Mouse (Mus musculus): ENCODE measurements around the gene Prkce. TPM values are rescaled to one million over a fixed set of nuclear protein-coding genes. Genes with fewer than 3 reads are reported as not detected.

Prkce gene
- total and polyA plus RNA-seq, 2 experiments from 2014 or later: 8.1 to 12.6 TPM

- no peak for ATAC-seq (ENCODE audit: insufficient read depth, low read depth)
- H3K27ac ChIP-seq (ENCODE audit: low read depth): peak overlapping the region; percentile 61
- WGBS: 42% methylated on average over 1 of the region's 1 CpGs
- no peak overlapping the region for H3K4me3 ChIP-seq (ENCODE audit: low read depth, low read length)
- DNase-seq (ENCODE audit: low spot score): no peak
- peaks cover 57% of the 10 kb centered on the region for H3K4me1 ChIP-seq (ENCODE audit: control insufficient read depth, insufficient read depth)
- H3K27me3 ChIP-seq (ENCODE audit: control insufficient read depth, insufficient read depth, low read length): no peaks in the 10 kb centered on the region
- H3K9ac ChIP-seq (replicated peaks; ENCODE audit: low read depth, low read length): no peak overlapping the region
- no peak overlapping the region for H3K4me2 ChIP-seq (ENCODE audit: low read depth, low read length)
- H3K36me3 ChIP-seq (replicated peaks; ENCODE audit: control insufficient read depth, insufficient read depth, low read length): no peaks in the 10 kb centered on the region
- no peaks in the 10 kb centered on the region for H3K9me3 ChIP-seq (replicated peaks; ENCODE audit: control insufficient read depth, low read length)
- TF ChIP-seq CTCF (IDR thresholded peaks at IDR 0.05; ENCODE audit: low read depth) (no peak), EP300 (IDR thresholded peaks at IDR 0.05; ENCODE audit: low read depth) (no peak)
These were observed 268.0 kb downstream of the Prkce start for GRCm38 (mm10) chr17:86435570-86435969.

GRCm38 (mm10) chr17:86435984-86436383 lies 268.4 kb downstream of the Prkce start:
- 100% methylated on average over 2 of the region's 2 CpGs for WGBS
- H3K4me1 ChIP-seq (ENCODE audit: control insufficient read depth, insufficient read depth): peaks cover 57% of the 10 kb centered on the region
- no peak overlapping the region for H3K4me2 ChIP-seq (ENCODE audit: low read depth, low read length)
- ATAC-seq (ENCODE audit: insufficient read depth, low read depth): no peak
- no peak overlapping the region for H3K9ac ChIP-seq (replicated peaks; ENCODE audit: low read depth, low read length)
- H3K27ac ChIP-seq (ENCODE audit: low read depth): peak overlapping the region; percentile 61
- no peak for TF ChIP-seq CTCF (IDR thresholded peaks at IDR 0.05; ENCODE audit: low read depth)
- TF ChIP-seq EP300 (IDR thresholded peaks at IDR 0.05; ENCODE audit: low read depth): no peak
- H3K9me3 ChIP-seq (replicated peaks; ENCODE audit: control insufficient read depth, low read length): no peaks in the 10 kb centered on the region
- no peak overlapping the region for H3K4me3 ChIP-seq (ENCODE audit: low read depth, low read length)
- H3K36me3 ChIP-seq (replicated peaks; ENCODE audit: control insufficient read depth, insufficient read depth, low read length): no peaks in the 10 kb centered on the region
- no peak for DNase-seq (ENCODE audit: low spot score)
- H3K27me3 ChIP-seq (ENCODE audit: control insufficient read depth, insufficient read depth, low read length): no peaks in the 10 kb centered on the region

GRCm38 (mm10) chr17:86436583-86437370 lies 269.2 kb downstream of the Prkce start:
- Histone ChIP-seq H3K27me3 (ENCODE audit: control insufficient read depth, insufficient read depth, low read length) (no peaks in the 10 kb centered on the region), H3K4me3 (ENCODE audit: low read depth, low read length) (no peak overlapping the region), H3K4me2 (ENCODE audit: low read depth, low read length) (peak overlapping the region; percentile 62), H3K9ac (replicated peaks; ENCODE audit: low read depth, low read length) (no peak overlapping the region), H3K4me1 (ENCODE audit: control insufficient read depth, insufficient read depth) (peaks cover 57% of the 10 kb centered on the region), H3K27ac (ENCODE audit: low read depth) (peak overlapping the region; percentile 94), H3K9me3 (replicated peaks; ENCODE audit: control insufficient read depth, low read length) (no peaks in the 10 kb centered on the region), H3K36me3 (replicated peaks; ENCODE audit: control insufficient read depth, insufficient read depth, low read length) (no peaks in the 10 kb centered on the region)
- ATAC-seq (ENCODE audit: insufficient read depth, low read depth) (no peak), DNase-seq (ENCODE audit: low spot score) (no peak)
- TF ChIP-seq CTCF (IDR thresholded peaks at IDR 0.05; ENCODE audit: low read depth) (no peak), EP300 (IDR thresholded peaks at IDR 0.05; ENCODE audit: low read depth) (no peak)
- 84% methylated on average over 12 of the region's 12 CpGs for WGBS

GRCm38 (mm10) chr17:86437516-86438277 lies 270.1 kb downstream of the Prkce start:
- 41% methylated on average over 20 of the region's 20 CpGs for WGBS
- no peaks in the 10 kb centered on the region for H3K27me3 ChIP-seq (ENCODE audit: control insufficient read depth, insufficient read depth, low read length)
- H3K9ac ChIP-seq (replicated peaks; ENCODE audit: low read depth, low read length): peak overlapping the region; percentile 42; the same call in 1 of the 2 replicates
- H3K4me3 ChIP-seq (ENCODE audit: low read depth, low read length): peak overlapping the region; percentile 26
- H3K9me3 ChIP-seq (replicated peaks; ENCODE audit: control insufficient read depth, low read length): no peaks in the 10 kb centered on the region
- peaks cover 57% of the 10 kb centered on the region for H3K4me1 ChIP-seq (ENCODE audit: control insufficient read depth, insufficient read depth)
- TF ChIP-seq CTCF (IDR thresholded peaks at IDR 0.05; ENCODE audit: low read depth) (no peak), EP300 (IDR thresholded peaks at IDR 0.05; ENCODE audit: low read depth) (0 out of 2 replicates have a peak, but pooled peaks have one; percentile 5)
- H3K36me3 ChIP-seq (replicated peaks; ENCODE audit: control insufficient read depth, insufficient read depth, low read length): no peaks in the 10 kb centered on the region
- peak; percentile 87 for ATAC-seq (ENCODE audit: insufficient read depth, low read depth)
- peak overlapping the region; percentile 94 for H3K27ac ChIP-seq (ENCODE audit: low read depth)
- peak; percentile 76 for DNase-seq (ENCODE audit: low spot score)
- H3K4me2 ChIP-seq (ENCODE audit: low read depth, low read length): peak overlapping the region; percentile 62

GRCm38 (mm10) chr17:86438278-86438661 lies 270.7 kb downstream of the Prkce start:
- WGBS: 81% methylated on average over 3 of the region's 3 CpGs
- no peaks in the 10 kb centered on the region for H3K36me3 ChIP-seq (replicated peaks; ENCODE audit: control insufficient read depth, insufficient read depth, low read length)
- H3K4me3 ChIP-seq (ENCODE audit: low read depth, low read length): 0 out of 2 replicates have a peak overlapping the region, but pooled peaks have one; percentile 26
- DNase-seq (ENCODE audit: low spot score) (no peak), ATAC-seq (ENCODE audit: insufficient read depth, low read depth) (no peak; the same call in 1 of the 2 replicates)
- peak overlapping the region; percentile 62 for H3K4me2 ChIP-seq (ENCODE audit: low read depth, low read length)
- peaks cover 57% of the 10 kb centered on the region for H3K4me1 ChIP-seq (ENCODE audit: control insufficient read depth, insufficient read depth)
- no peaks in the 10 kb centered on the region for H3K27me3 ChIP-seq (ENCODE audit: control insufficient read depth, insufficient read depth, low read length)
- H3K9me3 ChIP-seq (replicated peaks; ENCODE audit: control insufficient read depth, low read length): no peaks in the 10 kb centered on the region
- H3K27ac ChIP-seq (ENCODE audit: low read depth): peak overlapping the region; percentile 94
- H3K9ac ChIP-seq (replicated peaks; ENCODE audit: low read depth, low read length): no peak overlapping the region
- TF ChIP-seq EP300 (IDR thresholded peaks at IDR 0.05; ENCODE audit: low read depth): no peak
- TF ChIP-seq CTCF (IDR thresholded peaks at IDR 0.05; ENCODE audit: low read depth): no peak
